Comparison of ENCODE assay signal across 8 mouse cellular contexts in genomic region chr13:41336260-41336659, GRCm38 (mm10).
A peak's percentile ranks its signal among the peaks of the same experiment; 100 is the strongest.
DNase-seq lines count a peak whose midpoint lies in the region; ATAC-seq lines count a peak whose summit lies in the region.

No protein-coding gene starts in this region.

- no peaks in the 10 kb centered on the region for H3K27me3 ChIP-seq in kidney, embryonic 16.5 days (ENCODE audit: insufficient read depth, low read length)
- no peaks in the 10 kb centered on the region for H3K27me3 ChIP-seq in stomach, embryonic 14.5 days (ENCODE audit: control insufficient read depth, insufficient read depth, low read length)

- H3K4me1 ChIP-seq in kidney, embryonic 16.5 days (ENCODE audit: insufficient read depth, low read length), result peaks cover 43% of the 10 kb centered on the region
- H3K4me1 ChIP-seq in stomach, embryonic 14.5 days (ENCODE audit: control insufficient read depth, insufficient read depth, low read length), result peaks cover 9% of the 10 kb centered on the region; the same call in 1 of the 2 replicates

- ATAC-seq in kidney, embryonic 16.5 days (ENCODE audit: low FRiP score, low TSS enrichment), result peak; percentile 81
- ATAC-seq in stomach, embryonic 14.5 days (ENCODE audit: insufficient number of reproducible peaks, insufficient read depth, low FRiP score, low read depth), result no peak

- peak; percentile 45 for DNase-seq in left cerebral cortex, postnatal 4 days
- DNase-seq in left cerebral cortex, adult 11 months (ENCODE audit: low spot score), result no peak
- DNase-seq in heart, adult 9 months (ENCODE audit: low spot score in 2 of 2), result peak; percentile 91
- no peak for DNase-seq in thymus, postnatal 25 days
- no peak for DNase-seq in left cerebral cortex, adult 18-20 months (ENCODE audit: low spot score in 2 of 2)
- DNase-seq in left cerebral cortex, adult 8-10 months (ENCODE audit: low spot score in 2 of 2), result no peak

- intact Hi-C loops in left cerebral cortex, postnatal 4 days (cut with DNase I), result no loop called here

- no peaks in the 10 kb centered on the region for H3K9me3 ChIP-seq in kidney, embryonic 16.5 days (ENCODE audit: low read length)
- no peaks in the 10 kb centered on the region for H3K9me3 ChIP-seq in stomach, embryonic 14.5 days (ENCODE audit: control insufficient read depth, low read depth, low read length)

- peak overlapping the region; percentile 44; the same call in 1 of the 2 replicates for H3K9ac ChIP-seq in kidney, embryonic 16.5 days (replicated peaks; ENCODE audit: low read length)
- no peak overlapping the region for H3K9ac ChIP-seq in stomach, embryonic 14.5 days (replicated peaks; ENCODE audit: low read depth, low read length)

- H3K4me2 ChIP-seq in kidney, embryonic 16.5 days (replicated peaks; ENCODE audit: low read depth, low read length), result peak overlapping the region; percentile 10; the same call in 1 of the 2 replicates
- H3K4me2 ChIP-seq in stomach, embryonic 14.5 days (replicated peaks; ENCODE audit: low read depth, low read length), result no peak overlapping the region

- peaks cover 16% of the 10 kb centered on the region; the same call in 1 of the 2 replicates for H3K36me3 ChIP-seq in kidney, embryonic 16.5 days (ENCODE audit: insufficient read depth, low read length)
- no peaks in the 10 kb centered on the region; the same call in 1 of the 2 replicates for H3K36me3 ChIP-seq in stomach, embryonic 14.5 days (ENCODE audit: control insufficient read depth, insufficient read depth, low read length)

- no peak overlapping the region for H3K4me3 ChIP-seq in kidney, embryonic 16.5 days (ENCODE audit: low read length)
- no peak overlapping the region for H3K4me3 ChIP-seq in stomach, embryonic 14.5 days (ENCODE audit: low read depth, low read length)

- peak overlapping the region; percentile 93 for H3K27ac ChIP-seq in kidney, embryonic 16.5 days (ENCODE audit: low read length)
- peak overlapping the region; percentile 27; the same call in 1 of the 2 replicates for H3K27ac ChIP-seq in stomach, embryonic 14.5 days (ENCODE audit: low read length)

- WGBS in kidney, embryonic 16.5 days, result 11% methylated on average over 6 of the region's 6 CpGs
- WGBS in stomach, embryonic 14.5 days, result 51% methylated on average over 6 of the region's 6 CpGs

Comparison
In these comparisons a context has a peak if more than half of its experiments do, and no peak if none do; other contexts are left out.
1. DNase-seq: peak in left cerebral cortex, postnatal 4 days (single experiment) and heart, adult 9 months (2 of 2); none in left cerebral cortex, adult 11 months (single experiment), thymus, postnatal 25 days (single experiment), left cerebral cortex, adult 18-20 months (0 of 2) and left cerebral cortex, adult 8-10 months (0 of 2).